Comparison of ENCODE assay signal across 9 mouse cellular contexts in genomic region chr19:29648550-29648914, GRCm38 (mm10). TPM values are rescaled to one million over a fixed set of nuclear protein-coding genes. Genes with fewer than 3 reads are reported as not detected.
DNase-seq lines count a peak whose midpoint lies in the region; ATAC-seq and TF ChIP-seq lines count a peak whose summit lies in the region.
"Had no signal": no experiment of that assay in that cellular context is flagged by ENCODE, and none has a peak within 500 bp of the region (broad histone marks: within the 10 kb centered on the region; RNA-seq: fewer than 3 reads in every experiment).

No protein-coding gene starts in this region.

- WGBS in forebrain, embryonic 10.5 days = 35% methylated on average over 4 of the region's 4 CpGs
- 27% methylated on average over 4 of the region's 4 CpGs for WGBS in intestine, embryonic 16.5 days
- WGBS in neural tube, embryonic 12.5 days = 31% methylated on average over 4 of the region's 4 CpGs

- no peak overlapping the region; the same call in 1 of the 2 replicates for H3K9ac ChIP-seq in intestine, embryonic 16.5 days (ENCODE audit: low read depth, low read length)
- H3K9ac ChIP-seq in neural tube, embryonic 12.5 days = no peak overlapping the region

- peak overlapping the region; percentile 94 for H3K4me3 ChIP-seq in left cerebral cortex, adult 2 months
- peak overlapping the region; percentile 89 for H3K4me3 ChIP-seq in forebrain, embryonic 10.5 days
- peak overlapping the region; percentile 86; the same call in 1 of the 2 replicates for H3K4me3 ChIP-seq in intestine, embryonic 16.5 days (ENCODE audit: low read length)
- peak overlapping the region; percentile 77 for H3K4me3 ChIP-seq in neural tube, embryonic 12.5 days

- H3K27me3 ChIP-seq in forebrain, embryonic 10.5 days (ENCODE audit: poor library complexity, severe bottlenecking) = no peaks in the 10 kb centered on the region
- no peaks in the 10 kb centered on the region for H3K27me3 ChIP-seq in intestine, embryonic 16.5 days (replicated peaks; ENCODE audit: control insufficient read depth, insufficient read depth, low read length)
- no peaks in the 10 kb centered on the region for H3K27me3 ChIP-seq in neural tube, embryonic 12.5 days (replicated peaks)

- H3K9me3 ChIP-seq in forebrain, embryonic 10.5 days = no peaks in the 10 kb centered on the region
- H3K9me3 ChIP-seq in intestine, embryonic 16.5 days (ENCODE audit: control insufficient read depth, low read length) = no peaks in the 10 kb centered on the region
- H3K9me3 ChIP-seq in neural tube, embryonic 12.5 days = no peaks in the 10 kb centered on the region

- ATAC-seq in intestine, embryonic 16.5 days = no peak
- no peak; the same call in 1 of the 2 replicates for ATAC-seq in neural tube, embryonic 12.5 days (ENCODE audit: low FRiP score, low read depth)

- 0 out of 2 replicates have a peak overlapping the region, but pooled peaks have one; percentile 30 for H3K4me2 ChIP-seq in intestine, embryonic 16.5 days (ENCODE audit: low read depth, low read length)
- peak overlapping the region; percentile 65 for H3K4me2 ChIP-seq in neural tube, embryonic 12.5 days (replicated peaks)

- H3K4me1 ChIP-seq in forebrain, embryonic 10.5 days = peaks cover 4% of the 10 kb centered on the region
- H3K4me1 ChIP-seq in intestine, embryonic 16.5 days (ENCODE audit: control insufficient read depth, insufficient read depth, low read length) = no peaks in the 10 kb centered on the region
- H3K4me1 ChIP-seq in neural tube, embryonic 12.5 days = no peaks in the 10 kb centered on the region

- no peak for DNase-seq in left cerebral cortex, adult 2 months (ENCODE audit: extremely low spot score in 1 of 2, low spot score in 2 of 2)
- no peak for DNase-seq in left cerebral cortex, adult 18-20 months (ENCODE audit: low spot score in 2 of 2)
- DNase-seq in forebrain, embryonic 10.5 days (ENCODE audit: extremely low spot score, low spot score) = no peak
- no peak for DNase-seq in spleen, adult 12 weeks (ENCODE audit: low spot score)
- DNase-seq in thymus, postnatal 14 days = no peak
- no peak for DNase-seq in adrenal gland, adult (ENCODE audit: inconsistent age in 2 of 2, low spot score in 1 of 2)

- TF ChIP-seq CTCF in left cerebral cortex, adult 2 months (IDR thresholded peaks at IDR 0.05) = no peak

- peaks cover 19% of the 10 kb centered on the region for H3K36me3 ChIP-seq in forebrain, embryonic 10.5 days (replicated peaks)
- H3K36me3 ChIP-seq in intestine, embryonic 16.5 days (ENCODE audit: control insufficient read depth, insufficient read depth, low read length) = peaks cover 4% of the 10 kb centered on the region; the same call in 1 of the 2 replicates
- no peaks in the 10 kb centered on the region; the same call in 1 of the 2 replicates for H3K36me3 ChIP-seq in neural tube, embryonic 12.5 days

- H3K27ac ChIP-seq in left cerebral cortex, adult 2 months = peak overlapping the region; percentile 92
- peak overlapping the region; percentile 94 for H3K27ac ChIP-seq in forebrain, embryonic 10.5 days
- no peak overlapping the region; the same call in 1 of the 2 replicates for H3K27ac ChIP-seq in intestine, embryonic 16.5 days (ENCODE audit: low read length)
- H3K27ac ChIP-seq in neural tube, embryonic 12.5 days = no peak overlapping the region

- intact Hi-C loops in left cerebral cortex, adult 2 months (cut with DNase I) = no loop called here

RNA-seq across cellular contexts. Expression of gene Ermp1, which starts 0.3 kb away (rescaled TPM):
- total RNA-seq in left cerebral cortex, adult 2 months (2021) = 10 to 100 TPM; 33.7 to 34.1 TPM
- 10 to 100 TPM; 37.0 to 38.0 TPM for total RNA-seq in left cerebral cortex, adult 18-20 months (2021)
- 17.1 and 17.6 TPM in 2 replicates for polyA plus RNA-seq in forebrain, embryonic 10.5 days (2016; fragmentation: Nextera tagmentation; extraction: Ambion mirVana)
- 7.5 and 8.7 TPM in 2 replicates for polyA plus RNA-seq in intestine, embryonic 16.5 days (2015; fragmentation: Nextera tagmentation; extraction: Ambion mirVana)
- 14.3 and 15.6 TPM in 2 replicates for polyA plus RNA-seq in neural tube, embryonic 12.5 days (2016; fragmentation: Nextera tagmentation; extraction: Ambion mirVana)

RNA-seq across cellular contexts. Expression of gene Mlana, which starts 49.1 kb away (rescaled TPM):
- under 1 TPM; 0.50 to 0.84 TPM for total RNA-seq in left cerebral cortex, adult 2 months (2021)
- under 1 TPM in 1 of 2 experiments, not detected in 1; 0.49 TPM for total RNA-seq in left cerebral cortex, adult 18-20 months (2021)
- 0.21 and 0.22 TPM in 2 replicates for polyA plus RNA-seq in forebrain, embryonic 10.5 days (2016; fragmentation: Nextera tagmentation; extraction: Ambion mirVana)
- not detected in 2 replicates for polyA plus RNA-seq in intestine, embryonic 16.5 days (2015; fragmentation: Nextera tagmentation; extraction: Ambion mirVana)
- polyA plus RNA-seq in neural tube, embryonic 12.5 days (2016; fragmentation: Nextera tagmentation; extraction: Ambion mirVana) = not detected in 2 replicates
- polyA plus RNA-seq: kidney, adult 2 months had no signal

Comparison
In these comparisons a context has a peak if more than half of its experiments do, and no peak if none do; other contexts are left out.
1. H3K27ac ChIP-seq: peak in left cerebral cortex, adult 2 months (single experiment) and forebrain, embryonic 10.5 days (single experiment); none in intestine, embryonic 16.5 days (single experiment) and neural tube, embryonic 12.5 days (single experiment).
2. Peak in every context shown above with its lines, with median percentiles within 50 percentile points of each other: H3K4me3 ChIP-seq.